Mouse (Mus musculus) heart, embryonic 11.5 days (tissue): ENCODE data around the gene Emx1. TPM values are rescaled to one million over a fixed set of nuclear protein-coding genes. Genes with fewer than 3 reads are reported as not detected.

Experiments
- ATAC-seq: fragments of 200-750 bp; cut with Nextera tagmentation; replicated peaks from 2 replicates; pipeline ENCODE4 v1.8.0; 2017; ENCODE audit warnings: moderate library complexity; ENCODE audit not compliant: insufficient number of reproducible peaks, low FRiP score, low TSS enrichment
- H3K27ac ChIP-seq: fragments of 300-500 bp; sonication (generic); 2 replicates; pipeline ENCODE4 v1.5.1; 2014; ENCODE audit warnings: mild to moderate bottlenecking, low read depth, low read length
- H3K27me3 ChIP-seq: fragments of 300-500 bp; sonication (generic); 2 replicates; pipeline ENCODE4 v1.6.1; 2014; ENCODE audit warnings: mild to moderate bottlenecking, low read length, mixed read lengths; ENCODE audit not compliant: control insufficient read depth, insufficient read depth
- H3K36me3 ChIP-seq: fragments of 300-500 bp; sonication (generic); 2 replicates; pipeline ENCODE4 v1.6.1; 2014; ENCODE audit warnings: mild to moderate bottlenecking, low read length, moderate library complexity, mixed read lengths; ENCODE audit not compliant: control insufficient read depth, insufficient read depth
- H3K4me1 ChIP-seq: fragments of 300-500 bp; sonication (generic); 2 replicates; pipeline ENCODE4 v1.6.1; 2014; ENCODE audit warnings: low read length; ENCODE audit not compliant: control insufficient read depth, insufficient read depth
- H3K4me2 ChIP-seq: fragments of 300-500 bp; sonication (generic); 2 replicates; pipeline ENCODE4 v1.6.1; 2014; ENCODE audit warnings: mild to moderate bottlenecking, moderate library complexity
- H3K4me3 ChIP-seq: fragments of 300-500 bp; sonication (generic); 2 replicates; pipeline ENCODE4 v1.5.1; 2014; ENCODE audit warnings: low read depth, low read length
- H3K9ac ChIP-seq: fragments of 300-500 bp; sonication (generic); 2 replicates; pipeline ENCODE4 v1.6.1; 2014; ENCODE audit warnings: mild to moderate bottlenecking, low read depth, low read length, moderate library complexity
- H3K9me3 ChIP-seq: fragments of 300-500 bp; sonication (generic); replicated peaks from 2 replicates; pipeline ENCODE4 v1.6.1; 2016; ENCODE audit warnings: low read length; ENCODE audit not compliant: control insufficient read depth
- WGBS: fragments of 180-500 bp; shearing (Covaris S2); extraction: QIAGEN DNeasy Blood & Tissue Kit; methylation state at CpG from one replicate; pipeline ENCODE4 v1.1.7; 2014; ENCODE audit not compliant: insufficient replicate concordance; 5-methylcytosine and 5-hydroxymethylcytosine counted together
- polyA plus RNA-seq: library from polyadenylated mRNA; unstranded; fragments of >200 nt; fragmentation: Nextera tagmentation; extraction: Ambion mirVana; gene quantifications from 2 replicates; pipeline ENCODE4 v1.2.1, GENCODE M21; 2014

Gene Emx1
- polyA plus RNA-seq, 1 experiment from 2014 or later, result not detected

DNA sequence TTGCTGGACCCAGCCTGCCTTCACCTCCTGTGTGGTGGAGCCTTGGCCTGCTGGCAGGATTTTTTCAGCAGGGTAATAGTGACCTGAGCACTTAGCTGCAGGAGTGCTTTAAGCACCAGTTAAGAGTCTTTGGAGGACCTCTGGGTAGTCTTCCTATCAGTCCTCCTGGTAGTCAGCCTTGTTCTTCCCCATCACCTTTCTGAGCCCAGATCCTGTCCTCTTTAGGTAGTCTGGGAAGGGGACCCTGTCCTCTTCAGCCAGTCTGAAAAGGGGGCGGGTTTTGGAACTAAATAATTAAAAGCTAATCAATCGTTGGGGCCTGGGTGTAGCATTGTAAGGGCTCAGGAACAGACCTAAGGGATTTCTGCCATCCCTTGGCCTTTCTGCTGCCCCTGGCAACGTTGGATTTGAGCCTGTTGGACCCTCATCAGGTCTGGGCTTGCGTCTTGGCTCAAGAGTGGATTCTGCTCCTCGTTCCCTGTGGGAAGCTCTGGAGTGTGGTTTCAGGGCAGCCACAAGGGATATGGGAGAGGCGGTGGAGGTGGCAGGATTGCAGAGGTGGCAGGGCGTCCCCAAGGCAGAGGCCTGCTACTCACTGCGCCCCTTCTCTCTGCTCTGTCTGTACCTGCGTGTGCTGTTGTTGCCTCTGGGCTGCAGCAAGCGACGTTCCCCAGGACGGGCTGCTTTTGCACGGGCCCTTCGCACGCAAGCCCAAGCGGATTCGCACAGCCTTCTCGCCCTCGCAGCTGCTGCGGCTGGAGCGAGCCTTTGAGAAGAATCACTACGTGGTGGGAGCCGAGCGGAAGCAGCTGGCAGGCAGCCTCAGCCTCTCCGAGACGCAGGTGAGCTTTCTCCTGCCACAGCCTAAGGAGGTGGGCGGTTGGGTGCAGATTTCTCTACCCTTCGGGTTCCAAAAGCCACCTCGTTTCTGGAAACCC, 6.4 kb downstream of the Emx1 start:
- Histone ChIP-seq H3K27me3 (peaks cover 79% of the 10 kb centered on the region), H3K36me3 (no peaks in the 10 kb centered on the region), H3K9ac (no peak overlapping the region), H3K27ac (no peak overlapping the region), H3K9me3 (no peaks in the 10 kb centered on the region), H3K4me1 (no peaks in the 10 kb centered on the region; the same call in 1 of the 2 replicates), H3K4me2 (peak overlapping the region; percentile 35; the same call in 1 of the 2 replicates), H3K4me3 (no peak overlapping the region)
- 5% methylated on average over 28 of the region's 29 CpGs for WGBS
- ATAC-seq, result no peak

DNA sequence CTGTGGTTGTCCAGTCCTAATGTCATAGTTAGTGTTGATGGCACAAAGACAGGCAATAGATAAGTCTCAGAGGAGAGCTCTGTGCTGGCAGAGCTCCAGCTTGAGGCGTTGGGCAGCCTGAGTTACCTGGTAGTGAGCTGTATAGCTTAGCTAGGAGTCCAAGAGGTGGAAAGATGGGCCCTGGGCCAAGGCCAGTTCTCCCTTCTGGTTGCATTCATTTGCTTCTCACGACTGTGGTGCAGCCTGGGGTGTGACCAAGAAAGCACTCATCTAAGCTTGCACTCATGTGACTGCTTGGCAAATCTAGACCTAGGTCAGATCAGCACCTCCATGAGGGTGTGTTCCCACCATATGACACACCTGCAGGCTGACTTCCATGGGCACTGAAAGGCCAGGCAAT, 10.7 kb downstream of the Emx1 start:
- H3K36me3 ChIP-seq, result no peaks in the 10 kb centered on the region
- no peak overlapping the region for H3K27ac ChIP-seq
- no peak overlapping the region for H3K4me2 ChIP-seq
- ATAC-seq, result no peak
- no peak overlapping the region for H3K9ac ChIP-seq
- no peak overlapping the region for H3K4me3 ChIP-seq
- no peaks in the 10 kb centered on the region for H3K9me3 ChIP-seq
- H3K4me1 ChIP-seq, result no peaks in the 10 kb centered on the region; the same call in 1 of the 2 replicates
- 49% methylated on average over 2 of the region's 2 CpGs for WGBS
- H3K27me3 ChIP-seq, result peaks cover 45% of the 10 kb centered on the region

DNA sequence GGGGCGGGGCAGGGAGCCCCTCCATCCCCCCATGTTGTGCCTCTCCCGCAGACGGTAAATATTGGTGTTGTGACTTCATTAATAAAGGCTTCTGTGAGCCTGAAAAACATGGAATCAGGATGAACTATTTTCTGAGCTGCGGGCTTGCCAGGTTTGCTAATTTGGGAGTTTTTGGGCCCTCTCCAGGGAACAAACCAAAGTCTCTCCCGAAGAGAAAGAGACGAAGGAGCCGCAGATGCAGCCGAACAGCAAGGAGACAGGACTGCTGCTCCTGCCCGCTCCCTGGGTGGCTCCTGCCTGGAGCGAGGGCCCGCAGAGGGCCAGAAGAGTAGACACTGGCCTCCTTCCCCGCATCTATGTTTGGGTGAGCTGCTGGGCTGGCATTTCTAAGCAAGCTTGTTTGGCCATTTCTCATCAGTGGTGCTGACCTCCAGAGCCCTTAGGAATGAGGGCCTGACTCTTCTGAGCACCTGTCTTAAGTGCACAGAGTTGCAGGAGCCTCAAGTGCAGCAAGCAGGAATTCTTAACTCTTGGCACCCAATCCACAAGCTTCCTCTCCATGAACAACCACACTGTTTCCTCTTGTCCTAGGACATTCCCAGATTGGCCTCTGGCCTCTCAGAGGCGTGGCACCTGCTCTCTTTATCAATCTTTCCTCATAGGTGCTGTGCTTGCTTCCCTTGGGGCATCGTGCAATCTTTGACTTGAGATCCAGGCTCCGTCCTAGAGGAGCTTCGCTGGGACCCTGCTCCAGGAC, 19.1 kb downstream of the Emx1 start:
- Histone ChIP-seq H3K4me3 (no peak overlapping the region), H3K4me2 (no peak overlapping the region), H3K9me3 (no peaks in the 10 kb centered on the region), H3K27me3 (peaks cover 42% of the 10 kb centered on the region), H3K27ac (no peak overlapping the region), H3K4me1 (peaks cover 5% of the 10 kb centered on the region; the same call in 1 of the 2 replicates), H3K36me3 (no peaks in the 10 kb centered on the region), H3K9ac (no peak overlapping the region)
- ATAC-seq, result no peak
- WGBS, result 29% methylated on average over 16 of the region's 16 CpGs

DNA sequence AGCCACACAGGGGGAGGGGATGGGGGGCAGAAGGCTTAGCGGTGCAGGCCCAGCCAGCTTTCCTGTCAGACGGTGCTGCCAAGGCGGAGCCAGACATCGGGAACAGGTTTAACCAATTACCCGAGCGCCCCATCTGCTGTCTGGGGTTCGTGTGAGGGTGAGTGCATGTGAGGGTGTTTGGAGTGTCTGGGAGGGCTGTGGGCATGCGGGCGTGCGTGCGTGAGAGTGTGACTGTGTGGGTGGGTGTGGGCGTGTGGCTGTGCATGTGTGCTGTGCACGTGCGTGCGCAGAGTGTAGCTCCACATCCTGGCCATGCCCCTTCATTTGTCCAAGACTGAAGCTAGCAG, 19.7 kb downstream of the Emx1 start:
- no peak for ATAC-seq
- Histone ChIP-seq H3K36me3 (no peaks in the 10 kb centered on the region), H3K9ac (no peak overlapping the region), H3K27ac (no peak overlapping the region), H3K4me1 (peaks cover 5% of the 10 kb centered on the region; the same call in 1 of the 2 replicates), H3K9me3 (no peaks in the 10 kb centered on the region), H3K4me2 (no peak overlapping the region), H3K4me3 (no peak overlapping the region), H3K27me3 (peaks cover 42% of the 10 kb centered on the region)
- 47% methylated on average over 15 of the region's 15 CpGs for WGBS

DNA sequence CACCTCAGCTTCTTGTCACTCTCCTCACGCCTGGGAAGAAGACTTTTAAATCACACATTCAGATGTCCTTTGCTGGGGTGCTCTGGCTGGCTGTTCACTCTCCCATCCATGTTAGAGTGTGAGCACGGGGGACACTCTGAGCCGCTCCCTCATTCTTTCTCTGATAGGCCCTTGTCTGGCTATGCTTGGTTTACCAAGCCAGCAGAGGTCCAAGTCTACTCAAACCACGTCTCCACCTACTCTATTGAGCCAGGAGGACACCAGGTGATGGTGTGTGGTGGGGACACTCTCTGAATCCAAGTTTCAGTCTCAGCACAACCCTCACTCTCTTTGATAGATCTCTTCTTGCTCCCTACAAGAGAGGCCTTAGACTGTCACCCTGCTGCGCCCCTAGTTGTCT, 20.1 kb downstream of the Emx1 start:
- Histone ChIP-seq H3K4me1 (peaks cover 5% of the 10 kb centered on the region; the same call in 1 of the 2 replicates), H3K4me3 (no peak overlapping the region), H3K36me3 (no peaks in the 10 kb centered on the region), H3K9ac (no peak overlapping the region), H3K9me3 (no peaks in the 10 kb centered on the region), H3K27ac (no peak overlapping the region), H3K27me3 (peaks cover 42% of the 10 kb centered on the region), H3K4me2 (no peak overlapping the region)
- 62% methylated on average over 5 of the region's 5 CpGs for WGBS
- ATAC-seq, result no peak

DNA sequence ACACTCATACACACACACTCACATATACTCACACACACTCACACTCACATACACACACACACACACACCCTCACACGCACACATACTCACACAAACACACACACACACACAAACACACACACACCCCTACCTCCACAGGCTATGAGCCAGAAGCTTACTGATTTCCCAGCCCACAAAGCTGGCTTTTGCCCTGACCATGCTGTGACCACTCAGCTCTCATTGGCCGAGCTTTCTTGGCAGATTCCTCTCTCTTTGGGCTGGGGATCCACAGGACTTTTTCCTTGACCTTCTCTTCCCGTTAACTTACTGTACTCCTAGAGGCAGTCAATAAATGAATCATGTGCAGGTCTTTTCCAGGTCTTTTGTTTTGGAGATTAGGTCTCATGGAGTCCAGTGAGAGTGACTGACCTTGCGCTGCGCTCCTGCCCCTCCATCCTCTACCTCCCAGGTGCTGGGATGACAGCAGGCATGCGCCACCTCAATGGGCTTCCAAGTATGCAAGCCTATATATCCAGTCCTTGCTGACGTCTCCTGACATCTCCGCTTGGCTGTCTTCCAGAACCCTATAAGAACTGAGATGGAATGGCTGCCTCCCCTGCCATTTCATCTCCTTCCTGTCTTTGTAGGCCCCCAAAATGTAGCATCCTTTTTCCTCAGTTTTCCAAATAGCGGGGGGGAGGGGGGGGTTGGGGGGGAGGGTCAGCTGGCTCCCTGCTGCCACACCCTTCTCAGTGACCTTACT, 22.2 kb downstream of the Emx1 start:
- H3K4me3 ChIP-seq, result no peak overlapping the region
- H3K27me3 ChIP-seq, result peaks cover 30% of the 10 kb centered on the region
- H3K9me3 ChIP-seq, result no peaks in the 10 kb centered on the region
- peaks cover 5% of the 10 kb centered on the region; the same call in 1 of the 2 replicates for H3K4me1 ChIP-seq
- WGBS, result 75% methylated on average over 9 of the region's 9 CpGs
- H3K4me2 ChIP-seq, result no peak overlapping the region
- ATAC-seq, result no peak
- H3K27ac ChIP-seq, result no peak overlapping the region
- H3K9ac ChIP-seq, result no peak overlapping the region
- no peaks in the 10 kb centered on the region for H3K36me3 ChIP-seq

DNA sequence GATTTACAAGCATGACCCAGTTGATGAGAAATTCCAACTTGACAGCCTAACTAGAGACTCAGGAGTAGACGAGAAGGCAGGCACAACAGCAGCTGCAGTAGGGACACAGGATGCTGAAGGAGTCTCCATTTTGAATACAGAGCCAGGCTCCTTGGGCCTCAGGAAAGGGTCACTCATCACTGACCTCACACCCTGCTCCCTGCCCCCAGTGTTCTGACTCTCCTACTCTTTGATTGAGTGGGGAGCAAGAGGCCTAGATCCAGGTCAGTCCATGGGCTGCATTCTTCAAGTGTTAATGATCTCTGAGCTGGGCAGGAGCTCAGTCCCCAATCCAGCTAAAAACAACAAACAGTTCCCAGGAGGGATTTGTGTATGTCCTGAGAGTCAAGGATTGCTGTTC, 23.4 kb downstream of the Emx1 start:
- Histone ChIP-seq H3K9me3 (no peaks in the 10 kb centered on the region), H3K27ac (no peak overlapping the region), H3K36me3 (no peaks in the 10 kb centered on the region), H3K9ac (no peak overlapping the region), H3K4me2 (no peak overlapping the region), H3K27me3 (peaks cover 19% of the 10 kb centered on the region), H3K4me3 (no peak overlapping the region), H3K4me1 (peaks cover 7% of the 10 kb centered on the region)
- 21% methylated on average over 1 of the region's 1 CpGs for WGBS
- ATAC-seq, result no peak

DNA sequence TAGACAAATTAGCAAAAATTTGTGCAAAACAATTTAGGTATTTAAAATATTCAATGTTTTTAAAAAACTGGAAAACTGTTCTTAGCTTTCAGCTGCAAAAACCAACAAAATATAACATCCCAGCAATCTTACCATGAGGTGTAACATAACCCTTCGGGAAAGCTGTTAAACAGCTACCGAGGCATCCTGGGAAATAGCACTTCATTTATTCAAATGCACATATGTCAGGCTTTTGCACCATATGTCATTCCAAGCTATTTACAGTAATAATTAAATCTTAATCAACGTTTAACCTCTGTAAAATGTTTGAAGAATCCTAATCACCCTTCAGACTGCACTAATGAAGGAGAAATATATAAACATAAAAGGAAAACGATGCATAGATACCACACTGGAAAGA, 31.0 kb downstream of the Emx1 start:
- Histone ChIP-seq H3K9ac (no peak overlapping the region), H3K4me1 (peaks cover 6% of the 10 kb centered on the region; the same call in 1 of the 2 replicates), H3K4me2 (no peak overlapping the region), H3K27ac (no peak overlapping the region), H3K36me3 (no peaks in the 10 kb centered on the region), H3K9me3 (no peaks in the 10 kb centered on the region), H3K27me3 (no peaks in the 10 kb centered on the region), H3K4me3 (no peak overlapping the region)
- WGBS, result 73% methylated on average over 4 of the region's 4 CpGs
- ATAC-seq, result no peak
